Mouse (Mus musculus) small intestine, adult 2 months (tissue): ENCODE data around the gene Pex11g.

Experiments
- CTCF ChIP-seq: fragments of 200-500 bp; IDR thresholded peaks from 2 replicates; pipeline ENCODE4 v1.5.1; 2012; ENCODE audit warnings: low read depth, mild to moderate bottlenecking, control low read depth, inconsistent platforms, low read length, moderate library complexity, mixed read lengths; ENCODE audit not compliant: insufficient replicate concordance, insufficient read length; ENCODE audit errors: extremely low read depth
- POLR2A ChIP-seq: fragments of 200-500 bp; IDR thresholded peaks from 2 replicates; pipeline ENCODE4 v1.6.1; 2012; ENCODE audit warnings: low read depth, mild to moderate bottlenecking, control low read depth, inconsistent platforms, low read length, moderate library complexity

- TF ChIP-seq CTCF (no peak), POLR2A (no peak)
Observed at GRCm38 (mm10) chr8:3416846-3417245, 50.6 kb downstream of the Pex11g start.
